Mouse (Mus musculus): ENCODE measurements around the gene Tyms.

Tyms gene

GRCm38 (mm10) chr5:30072825-30073821 lies at the start of gene Tyms:
Gene Tyms (minus strand): TSS chr5:30073617.
- DNase-seq (ENCODE audit: low spot score in 2 of 2) = peak; percentile 83 to 88

DNA sequence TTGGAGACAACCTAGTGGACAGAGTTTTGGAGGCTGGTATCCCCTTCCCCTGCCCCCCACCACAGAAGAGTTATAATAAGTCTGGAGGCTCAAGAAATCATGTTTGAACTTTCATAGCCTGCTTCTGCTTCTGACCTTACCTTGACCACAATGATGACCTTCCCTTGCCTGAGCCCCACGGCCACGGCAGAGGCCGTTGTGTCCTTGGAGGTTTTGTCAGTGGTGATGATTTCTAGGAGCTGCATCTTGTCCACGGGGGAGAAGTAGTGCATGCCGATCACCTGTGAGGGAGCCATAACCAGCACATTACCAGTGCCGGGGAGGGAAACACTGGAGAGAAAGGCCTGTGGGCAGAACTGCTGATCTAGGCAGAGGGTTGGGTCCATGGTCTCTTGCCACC lies 49.1 kb upstream of the Tyms start:
- no peak for DNase-seq (ENCODE audit: low spot score in 2 of 2)

- no peak for DNase-seq (ENCODE audit: low spot score in 2 of 2)
Measured at GRCm38 (mm10) chr5:30120106-30120505, 46.7 kb upstream of the Tyms start.

- no peak for DNase-seq (ENCODE audit: low spot score in 2 of 2)
Measured at GRCm38 (mm10) chr5:30119163-30119562, 45.7 kb upstream of the Tyms start.

DNA sequence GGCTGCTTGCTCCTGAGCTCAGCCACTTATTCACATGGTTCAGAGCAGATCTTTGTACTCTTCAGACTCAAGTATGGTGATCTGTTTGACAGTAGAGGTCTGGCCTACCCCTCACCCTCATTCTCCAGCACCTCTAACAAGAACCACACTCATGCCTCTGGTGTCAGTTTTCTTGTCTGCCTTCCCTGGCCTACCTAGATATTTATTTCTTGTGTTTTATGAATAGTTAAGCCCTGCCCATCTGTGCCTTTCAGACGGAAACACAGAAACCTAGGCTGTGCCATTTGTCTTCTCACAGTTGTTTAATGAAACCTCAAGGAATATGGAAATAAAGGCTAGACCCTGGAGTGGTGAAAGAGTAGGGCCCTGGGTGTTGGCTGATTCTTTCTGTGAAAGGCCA lies 44.6 kb upstream of the Tyms start:
- no peak for DNase-seq (ENCODE audit: low spot score in 2 of 2)

DNA sequence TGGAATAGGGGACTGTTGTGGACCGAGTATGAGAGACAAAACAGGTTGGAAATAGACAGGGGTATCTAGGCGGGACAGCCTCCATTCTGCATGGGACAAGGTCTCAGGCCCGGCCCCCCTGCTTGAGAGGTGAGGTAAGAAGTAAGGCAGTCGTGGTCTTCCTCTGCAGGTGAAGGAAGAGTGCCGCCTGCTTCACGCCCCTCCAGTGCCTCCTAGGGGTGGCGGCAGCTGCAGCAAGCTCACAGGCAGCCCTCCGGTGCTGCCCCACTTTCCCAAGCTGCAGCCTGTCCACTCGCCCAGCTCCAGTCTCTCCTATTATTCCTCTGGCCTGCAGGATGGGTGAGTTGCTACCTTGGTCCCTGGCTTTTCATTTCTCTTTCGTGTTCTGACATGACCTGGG lies 42.3 kb upstream of the Tyms start:
- no peak for DNase-seq (ENCODE audit: low spot score in 2 of 2)

DNA sequence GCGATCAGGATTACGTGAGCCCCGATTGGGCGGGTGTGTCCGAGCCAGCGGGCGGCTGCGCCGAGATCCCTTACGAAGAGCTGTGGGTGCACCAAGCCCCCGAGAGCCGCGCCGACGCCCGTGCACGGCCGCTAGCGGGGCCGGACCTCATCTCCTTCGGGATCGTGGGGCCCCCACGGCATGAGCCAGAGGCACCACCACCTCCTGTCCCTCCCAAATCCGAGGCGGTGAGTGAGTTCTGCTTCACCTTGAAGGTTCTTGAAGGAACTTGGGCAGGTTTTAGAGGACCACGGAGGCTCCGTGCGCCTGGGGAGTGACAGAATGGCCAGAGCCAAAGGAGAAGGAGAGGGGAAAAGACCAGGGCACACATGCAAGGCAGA lies 41.3 kb upstream of the Tyms start:
- no peak for DNase-seq (ENCODE audit: low spot score in 2 of 2)

DNA sequence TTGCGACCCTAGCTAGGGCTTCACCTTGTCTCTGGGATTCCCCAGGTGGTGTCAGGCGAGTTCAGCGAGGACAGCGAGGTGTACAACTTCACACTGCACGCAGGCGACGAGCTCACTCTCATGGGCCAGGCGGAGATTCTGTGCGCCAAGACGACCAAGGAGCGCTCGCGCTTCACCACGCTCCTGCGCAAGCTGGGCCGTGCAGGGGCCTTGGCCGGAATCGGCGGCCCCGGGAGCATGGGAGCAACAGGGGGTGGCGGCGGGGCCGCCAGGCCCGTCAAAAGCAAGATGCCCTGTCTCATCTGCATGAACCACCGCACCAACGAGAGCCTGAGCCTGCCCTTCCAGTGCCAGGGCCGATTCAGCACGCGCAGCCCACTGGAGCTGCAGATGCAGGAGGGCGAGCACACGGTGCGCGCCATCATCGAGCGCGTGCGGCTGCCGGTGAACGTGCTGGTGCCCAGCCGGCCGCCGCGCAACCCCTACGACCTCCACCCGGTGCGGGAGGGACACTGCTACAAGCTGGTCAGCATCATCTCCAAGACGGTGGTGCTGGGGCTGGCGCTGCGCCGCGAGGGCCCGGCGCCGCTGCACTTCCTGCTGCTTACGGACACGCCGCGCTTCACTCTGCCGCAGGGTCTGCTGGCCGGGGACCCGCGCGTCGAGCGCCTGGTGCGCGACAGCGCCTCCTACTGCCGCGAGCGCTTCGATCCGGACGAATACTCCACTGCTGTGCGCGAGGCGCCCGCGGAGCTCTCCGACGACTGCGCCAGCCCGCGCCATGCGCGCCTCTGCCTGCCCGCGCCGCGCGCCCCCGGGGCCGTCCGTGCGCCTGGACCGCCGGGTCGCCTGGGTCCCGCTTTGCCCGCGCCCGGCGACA lies 40.7 kb upstream of the Tyms start:
- DNase-seq (ENCODE audit: low spot score in 2 of 2) = peak; percentile 66 to 86

DNA sequence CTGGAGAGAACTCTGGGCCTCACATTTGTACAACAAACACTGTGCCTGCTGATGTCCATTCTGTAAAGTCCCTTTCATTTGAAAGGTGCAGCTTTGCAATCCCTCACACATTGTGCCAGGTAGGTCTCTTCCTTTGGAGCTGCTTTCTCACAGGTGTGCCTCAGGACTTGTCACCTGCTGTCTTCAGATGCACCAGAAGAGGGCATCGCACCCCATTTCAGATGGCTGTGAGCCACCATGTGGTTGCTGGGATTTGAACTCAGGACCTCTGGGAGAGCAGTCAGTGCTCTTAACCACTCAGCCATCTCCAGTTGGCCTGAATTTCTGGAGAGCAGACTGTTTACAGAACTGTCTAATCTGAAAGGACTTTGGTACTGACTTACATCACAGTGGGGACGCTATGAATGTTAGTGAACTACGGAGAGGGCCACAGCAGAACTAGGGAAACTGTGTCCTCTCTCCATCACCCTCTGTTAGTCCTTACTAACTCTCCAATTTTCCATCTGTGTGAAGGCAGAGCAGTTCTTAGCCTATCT lies 39.2 kb upstream of the Tyms start:
- no peak for DNase-seq (ENCODE audit: low spot score in 2 of 2)

DNA sequence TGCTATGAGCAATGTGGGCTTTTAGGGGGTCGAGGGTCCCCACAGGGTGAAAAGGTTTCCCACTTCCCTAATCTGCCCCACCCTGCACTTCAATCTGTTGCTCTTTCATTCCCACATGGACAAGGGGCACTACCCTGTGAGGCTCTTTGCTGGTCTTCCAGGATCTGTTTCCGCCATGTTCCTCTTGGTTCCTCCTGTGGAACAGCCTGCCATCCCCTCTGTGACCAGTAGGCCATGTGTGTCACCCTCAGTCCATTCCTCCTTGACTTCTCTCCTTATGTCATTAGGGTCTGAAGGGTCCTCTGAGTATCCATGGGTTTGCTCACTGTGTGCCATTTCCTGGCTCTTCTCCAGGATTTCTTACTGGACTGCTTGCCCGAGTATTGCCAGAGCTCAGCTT lies 38.4 kb upstream of the Tyms start:
- DNase-seq (ENCODE audit: low spot score in 2 of 2) = no peak

GRCm38 (mm10) chr5:30111126-30111525 lies 37.7 kb upstream of the Tyms start:
- no peak for DNase-seq (ENCODE audit: low spot score in 2 of 2)

- DNase-seq (ENCODE audit: low spot score in 2 of 2) = no peak
Measured at GRCm38 (mm10) chr5:30110371-30111060, 37.1 kb upstream of the Tyms start.

DNA sequence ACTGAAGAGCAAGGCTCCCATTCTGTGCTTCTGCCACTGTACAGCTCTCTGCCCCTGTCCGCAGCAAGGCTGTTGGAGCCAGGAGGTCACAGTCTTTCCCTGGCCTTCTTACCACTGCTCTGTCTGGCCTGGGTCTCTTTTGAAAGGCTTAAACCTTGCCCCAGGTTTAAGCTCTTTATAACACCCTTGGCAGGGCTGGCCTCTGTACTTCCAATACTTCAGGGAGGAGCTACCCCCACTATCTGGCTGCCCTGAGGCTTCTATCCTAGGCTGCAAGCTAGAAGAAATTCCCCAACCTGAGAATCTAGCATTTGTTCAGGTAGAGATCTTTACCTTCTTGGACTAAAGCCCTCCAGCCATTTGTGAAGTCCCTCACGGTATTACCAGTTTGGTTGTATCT lies 36.5 kb upstream of the Tyms start:
- DNase-seq (ENCODE audit: low spot score in 2 of 2) = no peak

- DNase-seq (ENCODE audit: low spot score in 2 of 2) = no peak
Measured at GRCm38 (mm10) chr5:30108233-30108632, 34.8 kb upstream of the Tyms start.

GRCm38 (mm10) chr5:30107611-30108041 lies 34.2 kb upstream of the Tyms start:
- no peak for DNase-seq (ENCODE audit: low spot score in 2 of 2)

DNA sequence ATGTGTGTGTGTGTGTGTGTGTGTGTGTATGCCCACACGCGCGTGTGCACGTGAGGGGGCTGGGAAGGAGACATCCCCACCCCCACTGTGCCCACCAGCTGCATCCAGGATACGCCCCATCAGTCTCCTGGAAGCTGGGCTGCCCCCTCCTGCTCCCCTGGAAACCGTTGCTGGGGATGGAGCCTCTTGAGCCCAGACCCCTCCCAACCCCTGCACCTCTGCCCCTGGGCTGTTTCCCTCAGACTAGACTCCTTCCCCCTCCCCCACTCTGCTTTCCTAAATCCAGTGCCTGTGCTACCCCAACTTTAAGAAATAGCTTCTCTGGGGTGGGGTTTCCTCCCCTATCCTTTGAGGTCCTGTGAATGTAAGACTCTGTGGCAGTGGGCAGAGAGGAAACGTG lies 33.8 kb upstream of the Tyms start:
- no peak for DNase-seq (ENCODE audit: low spot score in 2 of 2)

GRCm38 (mm10) chr5:30106756-30107155 lies 33.3 kb upstream of the Tyms start:
- DNase-seq (ENCODE audit: low spot score in 2 of 2) = no peak

GRCm38 (mm10) chr5:30105668-30106300 lies 32.4 kb upstream of the Tyms start, which contains the start of gene 3110082J24Rik:
Gene 3110082J24Rik (minus strand): TSS chr5:30106086.
- DNase-seq (ENCODE audit: low spot score in 2 of 2) = peak in 1 of 2 experiments; percentile 11

- no peak for DNase-seq (ENCODE audit: low spot score in 2 of 2)
Measured at GRCm38 (mm10) chr5:30104841-30105667, 31.6 kb upstream of the Tyms start, which contains the start of gene Garem2. Gene Garem2 (plus strand): TSS chr5:30105161.

- no peak for DNase-seq (ENCODE audit: low spot score in 2 of 2)
Measured at GRCm38 (mm10) chr5:30104339-30104738, 30.9 kb upstream of the Tyms start.
